Mouse (Mus musculus) C2C12 (cell line): ENCODE data around the gene Plppr5. TPM values are rescaled to one million over a fixed set of nuclear protein-coding genes. Genes with fewer than 3 reads are reported as not detected.

ENCODE experiments used
- H3K27me3 ChIP-seq: one replicate; pipeline ENCODE4 v1.6.1; 2011; ENCODE audit not compliant: control insufficient read depth, insufficient read depth, insufficient read length
- H3K36me3 ChIP-seq: one replicate; pipeline ENCODE4 v1.6.1; 2011; ENCODE audit not compliant: control insufficient read depth, insufficient read depth
- H3K4me3 ChIP-seq: one replicate; pipeline ENCODE4 v1.5.1; 2011; ENCODE audit warnings: mild to moderate bottlenecking, control low read depth; ENCODE audit not compliant: poor library complexity, insufficient read depth, severe bottlenecking
- H3K79me2 ChIP-seq: one replicate; pipeline ENCODE4 v1.6.1; 2011; ENCODE audit not compliant: control insufficient read depth, insufficient read depth
- H3K79me3 ChIP-seq: one replicate; pipeline ENCODE4 v1.6.1; 2011; ENCODE audit warnings: low read depth, control low read depth
- H3ac ChIP-seq: one replicate; pipeline ENCODE3; 2011; ENCODE audit warnings: low read depth; ENCODE audit not compliant: control insufficient read depth, insufficient read length
- CEBPB ChIP-seq: IDR thresholded peaks from one replicate; pipeline ENCODE4 v1.6.1; 2011; ENCODE audit warnings: low read depth, mild to moderate bottlenecking, control low read depth, moderate library complexity
- CTCF ChIP-seq: IDR thresholded peaks from one replicate; pipeline ENCODE4 v1.5.1; 2011; ENCODE audit not compliant: control insufficient read depth, insufficient read depth, insufficient read length
- FOSL1 ChIP-seq: IDR thresholded peaks from one replicate; pipeline ENCODE4 v1.8.0; 2011; ENCODE audit warnings: mild to moderate bottlenecking, low read length; ENCODE audit not compliant: poor library complexity, insufficient read depth, severe bottlenecking
- MAX ChIP-seq: IDR thresholded peaks from one replicate; pipeline ENCODE4 v1.6.1; 2011; ENCODE audit warnings: mild to moderate bottlenecking, control low read depth
- MYOD1 ChIP-seq: IDR thresholded peaks from one replicate; pipeline ENCODE4 v1.6.1; 2011; ENCODE audit warnings: low read depth; ENCODE audit not compliant: control insufficient read depth, insufficient read length
- MYOG ChIP-seq: IDR thresholded peaks from one replicate; pipeline ENCODE4 v1.6.1; 2011; ENCODE audit not compliant: control insufficient read depth, insufficient read length; ENCODE audit errors: extremely low read depth
- USF1 ChIP-seq: IDR thresholded peaks from one replicate; pipeline ENCODE4 v1.6.1; 2011; ENCODE audit warnings: low read depth, mild to moderate bottlenecking, control low read depth, moderate library complexity
- polyA plus RNA-seq: library from polyadenylated mRNA; unstranded; fragments of >200 nt; fragmentation: generic; extraction: Trizol; gene quantifications from one replicate; pipeline ENCODE4 v1.2.1, GENCODE M21; 2012; ENCODE audit warnings: missing spikeins

The Plppr5 gene
- polyA plus RNA-seq, 1 experiment = not detected

GRCm38 (mm10) chr3:117679189-117679588, 104.6 kb downstream of the Plppr5 start:
- H3K27me3 ChIP-seq = no peaks in the 10 kb centered on the region
- no peaks in the 10 kb centered on the region for H3K79me3 ChIP-seq
- H3ac ChIP-seq = no peak overlapping the region
- no peaks in the 10 kb centered on the region for H3K36me3 ChIP-seq
- H3K79me2 ChIP-seq = no peaks in the 10 kb centered on the region
- H3K4me3 ChIP-seq = no peak overlapping the region
- no peak for TF ChIP-seq FOSL1
- TF ChIP-seq MYOD1 = no peak
- no peak for TF ChIP-seq USF1

GRCm38 (mm10) chr3:117684640-117685039, 110.0 kb downstream of the Plppr5 start:
- H3K79me3 ChIP-seq = no peaks in the 10 kb centered on the region
- H3ac ChIP-seq = no peak overlapping the region
- no peak overlapping the region for H3K4me3 ChIP-seq
- TF ChIP-seq MYOD1 (no peak), CTCF (no peak), CEBPB (no peak), FOSL1 (no peak), MYOG (no peak), USF1 (no peak), MAX (no peak)
- H3K36me3 ChIP-seq = no peaks in the 10 kb centered on the region
- no peaks in the 10 kb centered on the region for H3K79me2 ChIP-seq
- no peaks in the 10 kb centered on the region for H3K27me3 ChIP-seq

GRCm38 (mm10) chr3:117686036-117686435, 111.4 kb downstream of the Plppr5 start:
- TF ChIP-seq CEBPB (no peak), FOSL1 (no peak), USF1 (no peak), MYOG (no peak), MAX (no peak), MYOD1 (no peak), CTCF (no peak)
- H3K4me3 ChIP-seq = no peak overlapping the region
- no peaks in the 10 kb centered on the region for H3K79me2 ChIP-seq
- H3K79me3 ChIP-seq = no peaks in the 10 kb centered on the region
- no peaks in the 10 kb centered on the region for H3K36me3 ChIP-seq
- no peak overlapping the region for H3ac ChIP-seq
- H3K27me3 ChIP-seq = no peaks in the 10 kb centered on the region

- Histone ChIP-seq H3K4me3 (no peak overlapping the region), H3K79me3 (no peaks in the 10 kb centered on the region), H3K36me3 (no peaks in the 10 kb centered on the region), H3K27me3 (no peaks in the 10 kb centered on the region), H3K79me2 (no peaks in the 10 kb centered on the region), H3ac (no peak overlapping the region)
- TF ChIP-seq MYOG (no peak), CTCF (no peak), FOSL1 (no peak), USF1 (no peak), CEBPB (no peak), MYOD1 (no peak), MAX (no peak)
Observed at GRCm38 (mm10) chr3:117686648-117687047, 112.0 kb downstream of the Plppr5 start.

GRCm38 (mm10) chr3:117694736-117695135, 120.1 kb downstream of the Plppr5 start:
- TF ChIP-seq MYOD1 = no peak
- Histone ChIP-seq H3K79me2 (no peaks in the 10 kb centered on the region), H3ac (no peak overlapping the region), H3K79me3 (no peaks in the 10 kb centered on the region), H3K27me3 (no peaks in the 10 kb centered on the region), H3K4me3 (no peak overlapping the region), H3K36me3 (no peaks in the 10 kb centered on the region)

- Histone ChIP-seq H3K36me3 (no peaks in the 10 kb centered on the region), H3K27me3 (no peaks in the 10 kb centered on the region), H3K79me3 (no peaks in the 10 kb centered on the region), H3K4me3 (no peak overlapping the region), H3ac (no peak overlapping the region), H3K79me2 (no peaks in the 10 kb centered on the region)
- no peak for TF ChIP-seq CEBPB
- no peak for TF ChIP-seq FOSL1
- no peak for TF ChIP-seq USF1
- TF ChIP-seq MYOD1 = no peak
- TF ChIP-seq CTCF = no peak
Observed at GRCm38 (mm10) chr3:117696350-117696749, 121.7 kb downstream of the Plppr5 start.

GRCm38 (mm10) chr3:117708788-117709187, 134.2 kb downstream of the Plppr5 start:
- H3K4me3 ChIP-seq = no peak overlapping the region
- H3K36me3 ChIP-seq = no peaks in the 10 kb centered on the region
- TF ChIP-seq CTCF (no peak), MYOG (no peak), FOSL1 (no peak), MAX (no peak), CEBPB (no peak), USF1 (no peak), MYOD1 (no peak)
- H3ac ChIP-seq = no peak overlapping the region
- H3K79me3 ChIP-seq = no peaks in the 10 kb centered on the region
- H3K79me2 ChIP-seq = no peaks in the 10 kb centered on the region
- no peaks in the 10 kb centered on the region for H3K27me3 ChIP-seq
